Mouse (Mus musculus): ENCODE measurements at regions not wholly inside any gene's neighbourhood (a gene's known extent, or its start where the extent isn't known, plus 50 kb on each side); places are given as distances from the start of the nearest gene placed in this dataset.

DNA sequence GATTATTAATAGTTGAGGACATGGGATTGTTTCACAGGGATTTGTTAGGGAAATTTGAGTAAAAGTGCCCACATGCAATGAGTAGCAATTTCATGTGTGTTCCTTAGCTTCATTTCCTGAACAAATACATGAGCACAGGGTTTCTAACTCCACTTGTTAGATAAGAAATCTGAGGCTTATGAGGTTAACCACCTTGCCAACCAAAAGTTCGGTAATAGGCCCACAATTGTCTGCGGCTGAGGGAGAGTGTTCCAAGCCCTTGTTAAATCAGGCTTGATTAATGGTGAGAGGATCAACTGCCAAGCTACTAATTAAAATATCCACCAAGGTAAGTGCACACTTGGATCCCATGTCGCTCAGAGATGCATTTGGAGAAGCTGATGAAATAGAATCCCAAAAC lies 468.0 kb downstream of the Efnb2 start:
- TF ChIP-seq USF1 (IDR thresholded peaks at IDR 0.05; ENCODE audit: low read depth) (no peak), CTCF (IDR thresholded peaks at IDR 0.05; ENCODE audit: control insufficient read depth, insufficient read depth, insufficient read length) (no peak), MYOG (IDR thresholded peaks at IDR 0.05; ENCODE audit: control insufficient read depth, extremely low read depth, insufficient read length) (no peak), CEBPB (IDR thresholded peaks at IDR 0.05; ENCODE audit: low read depth) (no peak), MAX (IDR thresholded peaks at IDR 0.05) (no peak), FOSL1 (IDR thresholded peaks at IDR 0.05; ENCODE audit: insufficient read depth, low read length, poor library complexity, severe bottlenecking) (no peak), MYOD1 (IDR thresholded peaks at IDR 0.05; ENCODE audit: control insufficient read depth, insufficient read length, low read depth) (no peak)

All from C2C12 (cell line).